Mouse (Mus musculus) heart, adult 2 months (tissue): Measurements from ENCODE around the gene Gch1. TPM values are rescaled to one million over a fixed set of nuclear protein-coding genes. Genes with fewer than 3 reads are reported as not detected.

Source experiments
- DNase-seq, 2 experiments: peaks; one replicate each; pipeline ENCODE4 v3.0.0; 2021
- H3K27ac ChIP-seq: fragments of 200-600 bp; 2 replicates; pipeline ENCODE4 v1.8.1; 2022
- H3K27me3 ChIP-seq: fragments of 200-500 bp; 2 replicates; pipeline ENCODE4 v1.6.1; 2012; ENCODE audit warnings: mild to moderate bottlenecking, low read length, inconsistent platforms, mixed read lengths; ENCODE audit not compliant: control insufficient read depth, insufficient read depth
- H3K36me3 ChIP-seq: fragments of 200-500 bp; 2 replicates; pipeline ENCODE4 v1.6.1; 2012; ENCODE audit warnings: low read length, inconsistent platforms; ENCODE audit not compliant: control insufficient read depth, insufficient read depth
- H3K4me1 ChIP-seq: fragments of 200-500 bp; 2 replicates; pipeline ENCODE4 v1.6.1; 2011; ENCODE audit warnings: low read length; ENCODE audit not compliant: control insufficient read depth, insufficient read depth
- H3K4me3 ChIP-seq: fragments of 200-600 bp; 2 replicates; pipeline ENCODE4 v1.8.1; 2022
- H3K79me2 ChIP-seq: fragments of 200-500 bp; replicated peaks from 2 replicates; pipeline ENCODE4 v1.6.1; 2012; ENCODE audit warnings: mild to moderate bottlenecking, inconsistent platforms, low read length, moderate library complexity, mixed read lengths; ENCODE audit not compliant: control insufficient read depth, insufficient read depth
- H3K9ac ChIP-seq: fragments of 200-500 bp; 2 replicates; pipeline ENCODE4 v1.6.1; 2012; ENCODE audit warnings: low read depth, mild to moderate bottlenecking, control low read depth, inconsistent platforms, low read length, mixed read lengths
- CTCF ChIP-seq: fragments of 200-600 bp; IDR thresholded peaks from 2 replicates; pipeline ENCODE4 v1.8.1; 2022; ENCODE audit warnings: antibody characterized with exemption, mild to moderate bottlenecking, moderate library complexity
- EP300 ChIP-seq: fragments of 200-500 bp; IDR thresholded peaks from 2 replicates; pipeline ENCODE4 v1.6.1; 2011; ENCODE audit warnings: low read depth, low read length, control low read depth; ENCODE audit not compliant: insufficient read depth
- POLR2A ChIP-seq: fragments of 200-500 bp; IDR thresholded peaks from 2 replicates; pipeline ENCODE4 v1.6.1; 2011; ENCODE audit warnings: mild to moderate bottlenecking, low read depth, low read length, control low read depth; ENCODE audit not compliant: insufficient read depth
- WGBS: fragments of 180-500 bp; shearing (Covaris S2); methylation state at CpG from one replicate; pipeline ENCODE4 v1.1.7; 2018; 5-methylcytosine and 5-hydroxymethylcytosine counted together
- intact Hi-C: fragments of 180-260 bp; cut with DNase I; formaldehyde crosslinking; loops from one replicate; pipeline ENCODE4 v1.15.1; 2025
- polyA plus RNA-seq: library from polyadenylated mRNA; depleted of rRNA; stranded (reverse); fragments of >200 nt; gene quantifications from 2 replicates; pipeline ENCODE4 v1.2.3, GENCODE M21; 2012
- total RNA-seq, 2 experiments: library from RNA; stranded (reverse); gene quantifications; 2 replicates each; pipeline ENCODE4 v1.2.3; 2021

Gch1 gene
- total and polyA plus RNA-seq, 3 experiments, result 4.7 to 7.0 (median 6.3) TPM

GRCm38 (mm10) chr14:47169677-47170410 lies 19.4 kb downstream of the Gch1 start:
- no peak overlapping the region for H3K4me3 ChIP-seq
- H3K9ac ChIP-seq, result no peak overlapping the region
- WGBS, result 52% methylated on average over 9 of the region's 9 CpGs
- intact Hi-C loops, result no loop called here
- peaks cover 9% of the 10 kb centered on the region for H3K36me3 ChIP-seq
- H3K27me3 ChIP-seq, result no peaks in the 10 kb centered on the region
- no peak for TF ChIP-seq CTCF
- TF ChIP-seq POLR2A, result no peak
- no peak for TF ChIP-seq EP300
- no peak for DNase-seq
- no peaks in the 10 kb centered on the region for H3K79me2 ChIP-seq
- no peak overlapping the region for H3K27ac ChIP-seq
- peaks cover 9% of the 10 kb centered on the region for H3K4me1 ChIP-seq

GRCm38 (mm10) chr14:47165741-47166140 lies 23.5 kb downstream of the Gch1 start:
- H3K79me2 ChIP-seq, result no peaks in the 10 kb centered on the region

GRCm38 (mm10) chr14:47165117-47165516 lies 24.1 kb downstream of the Gch1 start:
- H3K4me3 ChIP-seq, result no peak overlapping the region
- intact Hi-C loops, result no loop called here

More at GRCm38 (mm10) chr14:47165741-47166140, 23.5 kb downstream of the Gch1 start:
- H3K36me3 ChIP-seq, result peaks cover 5% of the 10 kb centered on the region
- no peak overlapping the region for H3K9ac ChIP-seq
- no peak overlapping the region for H3K27ac ChIP-seq
- H3K4me3 ChIP-seq, result no peak overlapping the region
- peaks cover 6% of the 10 kb centered on the region for H3K4me1 ChIP-seq
- no peak for DNase-seq
- no peak for TF ChIP-seq POLR2A
- WGBS, result 84% methylated on average over 5 of the region's 5 CpGs
- H3K27me3 ChIP-seq, result no peaks in the 10 kb centered on the region
- intact Hi-C loops, result no loop called here

GRCm38 (mm10) chr14:47161921-47162427 lies 27.2 kb downstream of the Gch1 start:
- Histone ChIP-seq H3K27me3 (no peaks in the 10 kb centered on the region), H3K27ac (no peak overlapping the region), H3K36me3 (no peaks in the 10 kb centered on the region; the same call in 1 of the 2 replicates), H3K9ac (no peak overlapping the region), H3K79me2 (no peaks in the 10 kb centered on the region), H3K4me1 (no peaks in the 10 kb centered on the region), H3K4me3 (no peak overlapping the region)
- no peak for DNase-seq
- intact Hi-C loops, result no loop called here
- WGBS, result 65% methylated on average over 5 of the region's 5 CpGs
- TF ChIP-seq EP300 (no peak), CTCF (no peak), POLR2A (no peak)

More at GRCm38 (mm10) chr14:47165117-47165516, 24.1 kb downstream of the Gch1 start:
- 72% methylated on average over 5 of the region's 5 CpGs for WGBS
- no peak overlapping the region for H3K27ac ChIP-seq
- H3K36me3 ChIP-seq, result no peaks in the 10 kb centered on the region; the same call in 1 of the 2 replicates
- H3K27me3 ChIP-seq, result no peaks in the 10 kb centered on the region
- no peaks in the 10 kb centered on the region for H3K79me2 ChIP-seq
- DNase-seq, result no peak
- no peak overlapping the region for H3K9ac ChIP-seq
- peaks cover 4% of the 10 kb centered on the region for H3K4me1 ChIP-seq
- no peak for TF ChIP-seq POLR2A
- no peak for TF ChIP-seq EP300
- TF ChIP-seq CTCF, result no peak

GRCm38 (mm10) chr14:47160051-47160640 lies 29.1 kb downstream of the Gch1 start:
- Histone ChIP-seq H3K36me3 (no peaks in the 10 kb centered on the region; the same call in 1 of the 2 replicates), H3K79me2 (no peaks in the 10 kb centered on the region), H3K9ac (no peak overlapping the region), H3K27ac (no peak overlapping the region), H3K27me3 (no peaks in the 10 kb centered on the region), H3K4me1 (no peaks in the 10 kb centered on the region), H3K4me3 (no peak overlapping the region)
- WGBS, result 91% methylated on average over 2 of the region's 2 CpGs
- no peak for TF ChIP-seq EP300
- no peak for TF ChIP-seq POLR2A
- TF ChIP-seq CTCF, result no peak
- intact Hi-C loops, result no loop called here
- no peak for DNase-seq

- Histone ChIP-seq H3K27ac (no peak overlapping the region), H3K9ac (no peak overlapping the region), H3K27me3 (no peaks in the 10 kb centered on the region), H3K36me3 (no peaks in the 10 kb centered on the region), H3K4me1 (no peaks in the 10 kb centered on the region), H3K4me3 (no peak overlapping the region), H3K79me2 (no peaks in the 10 kb centered on the region)
- WGBS, result 62% methylated on average over 3 of the region's 3 CpGs
- DNase-seq, result no peak
- intact Hi-C loops, result no loop called here
- TF ChIP-seq POLR2A (no peak), CTCF (no peak), EP300 (no peak)
These were observed 34.9 kb downstream of the Gch1 start for GRCm38 (mm10) chr14:47154303-47154702.
